Mouse (Mus musculus) heart, postnatal 4 days (tissue): ENCODE measurements around the gene Mrpl17. TPM values are rescaled to one million over a fixed set of nuclear protein-coding genes. Genes with fewer than 3 reads are reported as not detected.

Experiments used
- DNase-seq: peaks from one replicate; pipeline ENCODE4 v3.0.0; 2021
- total RNA-seq, 2 experiments: library from RNA; stranded (reverse); gene quantifications; 2 replicates each; pipeline ENCODE4 v1.2.3; 2021

The Mrpl17 gene
- total RNA-seq, 2 experiments from 2014 or later = 106 to 111 TPM

GRCm38 (mm10) chr7:105786506-105787284, 24.2 kb downstream of the Mrpl17 start:
- no peak for DNase-seq

- no peak for DNase-seq
Observed at GRCm38 (mm10) chr7:105784556-105784955, 26.3 kb downstream of the Mrpl17 start.

GRCm38 (mm10) chr7:105783861-105784260, 27.0 kb downstream of the Mrpl17 start:
- no peak for DNase-seq

DNA sequence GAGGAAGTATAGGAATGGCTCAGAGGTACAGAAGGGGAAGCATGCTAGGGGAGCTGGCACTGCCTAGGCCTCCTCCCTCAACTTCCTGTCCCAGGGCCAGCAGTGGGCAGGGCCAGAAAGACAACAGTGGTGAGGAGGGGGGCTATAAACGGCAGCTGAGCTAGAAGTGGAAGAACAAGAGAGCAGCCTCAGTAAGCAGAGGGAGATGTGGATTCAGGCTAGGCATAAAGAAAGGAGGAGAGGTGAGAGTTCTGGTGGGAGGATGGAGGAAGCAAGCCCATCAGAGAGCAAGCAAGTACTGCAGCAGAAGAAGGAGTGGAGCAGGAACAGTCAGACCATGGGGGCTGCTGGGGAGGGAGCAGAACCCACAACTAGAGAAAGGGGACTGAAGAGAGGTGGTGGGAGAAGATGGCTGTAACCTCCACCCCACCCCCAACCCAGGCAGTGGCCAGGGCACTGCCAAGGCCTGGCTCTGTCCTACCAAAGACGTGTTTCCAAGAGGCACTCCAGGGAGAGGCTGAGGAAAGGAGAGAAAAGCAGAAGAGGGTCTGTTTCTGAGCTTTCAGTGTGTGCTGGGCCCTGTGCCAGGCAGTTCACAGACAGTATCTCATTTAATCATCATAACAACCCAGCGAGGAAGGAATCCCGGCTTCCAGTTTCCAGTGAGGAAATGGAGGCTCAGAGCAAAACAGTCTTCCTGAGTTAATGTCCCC, 32.2 kb downstream of the Mrpl17 start:
- DNase-seq = peak; percentile 65

GRCm38 (mm10) chr7:105777797-105778552, 32.9 kb downstream of the Mrpl17 start:
- DNase-seq = peak; percentile 73

DNA sequence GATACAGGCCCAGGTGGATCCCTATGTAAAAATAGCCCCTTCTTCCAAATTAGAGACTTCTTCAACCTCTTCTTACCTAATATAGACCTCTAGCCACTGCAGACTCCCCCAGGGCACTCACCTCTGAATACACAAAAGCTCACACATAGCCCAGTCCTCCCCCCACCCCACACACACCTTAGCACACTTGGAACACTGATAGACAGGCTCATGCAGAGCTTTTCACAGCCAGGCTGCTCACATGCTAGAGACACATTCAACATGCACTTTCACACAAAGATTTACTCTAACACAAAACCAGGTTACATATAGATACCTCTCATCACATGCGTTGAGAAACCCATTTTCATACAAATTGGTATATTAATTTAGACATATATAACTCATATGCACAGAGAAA, 33.6 kb downstream of the Mrpl17 start:
- no peak for DNase-seq

GRCm38 (mm10) chr7:105776026-105776425, 34.9 kb downstream of the Mrpl17 start:
- DNase-seq = no peak

DNA sequence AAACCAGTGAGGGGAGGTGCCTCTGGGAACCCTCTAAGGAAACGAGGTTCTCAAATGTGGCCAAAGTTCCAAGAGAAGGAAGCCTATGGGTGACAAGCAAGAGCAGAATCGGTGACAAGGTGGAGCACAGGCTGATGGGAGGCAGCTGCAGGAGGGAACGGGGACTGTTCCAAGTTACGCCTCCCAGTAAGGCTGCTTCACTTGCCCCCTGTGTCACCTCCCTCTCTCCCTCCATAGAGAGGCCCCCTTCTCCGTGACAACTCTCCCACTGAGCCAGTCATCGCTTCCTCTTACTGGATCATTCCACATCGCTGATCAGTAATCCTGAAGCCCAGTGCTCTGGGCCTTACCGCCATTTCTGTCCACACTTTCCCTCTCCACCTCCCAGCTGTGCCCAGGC, 36.2 kb downstream of the Mrpl17 start:
- no peak for DNase-seq

DNA sequence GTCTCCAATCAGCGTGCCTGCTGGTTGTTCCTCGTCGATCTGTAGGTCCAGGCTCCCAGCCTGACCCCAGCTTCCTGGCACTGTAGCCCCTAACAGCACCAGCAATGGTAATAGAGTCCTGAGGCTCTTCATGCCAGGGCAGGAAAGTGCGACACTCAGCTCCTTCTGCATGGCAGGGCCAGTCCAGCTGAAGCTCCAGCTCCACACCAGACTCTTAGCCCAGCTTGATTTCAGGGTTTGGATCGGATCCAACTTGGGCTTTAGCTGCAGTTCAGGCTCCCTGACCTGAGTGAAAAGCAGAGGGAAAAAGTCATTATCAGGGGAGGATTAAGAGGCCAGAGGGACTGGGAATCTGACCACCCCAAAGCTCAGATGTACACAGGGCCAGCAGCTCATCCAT, 37.9 kb downstream of the Mrpl17 start:
- DNase-seq = no peak

DNA sequence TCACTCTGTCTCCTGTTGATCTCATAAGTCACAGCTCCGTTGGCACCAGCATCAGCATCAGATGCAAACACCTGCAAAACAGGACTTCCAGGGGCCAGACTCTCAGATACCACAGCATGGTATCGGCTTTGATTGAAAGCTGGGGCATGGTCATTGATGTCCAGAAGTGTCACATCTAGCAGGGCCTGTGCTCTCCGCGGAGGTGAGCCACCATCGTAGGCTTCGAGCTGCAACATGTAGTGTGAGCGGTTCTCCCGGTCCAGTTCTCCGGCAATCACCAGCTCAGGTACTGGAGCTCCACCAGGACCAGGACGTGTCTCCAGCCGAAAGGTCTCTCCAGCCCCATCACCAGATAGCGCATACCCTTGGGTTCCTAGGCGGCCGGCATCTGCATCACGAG, 38.6 kb downstream of the Mrpl17 start:
- DNase-seq = no peak

GRCm38 (mm10) chr7:105769959-105770358, 40.9 kb downstream of the Mrpl17 start:
- DNase-seq = no peak

GRCm38 (mm10) chr7:105767729-105768165, 43.2 kb downstream of the Mrpl17 start:
- DNase-seq = no peak

DNA sequence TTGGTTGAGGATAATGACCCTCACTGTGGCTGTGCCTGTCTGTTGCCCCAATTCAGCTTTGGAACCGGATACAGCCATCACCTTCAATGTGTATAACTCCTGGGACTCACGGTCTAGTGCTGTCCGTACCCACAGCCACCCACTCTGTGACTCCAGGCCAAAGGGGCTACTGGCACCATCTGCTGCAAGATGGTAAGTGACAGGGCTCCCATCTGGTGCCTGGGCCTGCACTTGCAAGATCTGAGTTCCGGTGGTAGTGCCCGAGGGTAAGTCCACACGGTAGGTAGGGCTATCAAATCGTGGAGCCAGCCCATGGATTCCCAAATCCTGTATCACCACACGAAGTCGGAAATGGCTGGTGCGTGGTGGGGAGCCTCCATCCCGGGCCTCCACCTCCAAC, 46.6 kb downstream of the Mrpl17 start:
- no peak for DNase-seq

GRCm38 (mm10) chr7:105762517-105763270, 48.2 kb downstream of the Mrpl17 start:
- DNase-seq = no peak

DNA sequence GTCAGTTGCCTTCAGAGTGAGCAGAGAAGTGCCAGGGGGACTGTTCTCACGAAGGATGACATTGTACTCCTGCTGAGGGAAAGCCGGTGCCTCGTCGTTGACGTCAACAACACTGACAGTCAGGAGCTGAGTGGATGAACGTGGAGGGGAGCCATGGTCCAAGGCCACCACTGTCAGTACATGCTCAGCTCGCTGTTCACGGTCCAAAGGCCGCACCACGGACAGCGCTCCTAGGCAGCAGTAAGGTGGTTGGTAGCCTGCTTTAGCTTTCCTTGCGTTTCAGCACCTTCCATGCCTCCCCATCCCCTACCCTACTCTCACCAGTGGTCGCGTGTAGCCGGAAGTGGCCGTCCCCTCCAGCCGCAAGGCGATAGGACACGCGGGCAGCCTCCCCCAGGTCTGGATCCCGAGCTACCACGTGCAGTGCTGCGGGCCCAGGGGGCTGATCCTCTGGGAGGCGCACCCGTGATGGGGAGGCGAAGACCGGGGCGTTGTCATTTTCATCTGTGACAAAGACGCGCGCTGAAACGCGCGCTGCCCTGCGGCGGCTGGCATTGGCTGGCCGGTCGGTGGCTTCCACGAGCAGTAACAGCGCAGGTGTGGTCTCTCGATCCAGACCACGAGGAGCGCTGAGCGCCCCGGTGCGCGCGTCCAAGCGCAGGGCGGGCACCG, 49.0 kb downstream of the Mrpl17 start:
- no peak for DNase-seq

GRCm38 (mm10) chr7:105753281-105753680, 57.6 kb downstream of the Mrpl17 start:
- no peak for DNase-seq

Other genes with a start within 250 kb of the Mrpl17 start
- 10 to 100 TPM; 57.5 to 59.1 TPM for gene Apbb1, start 229.4 kb downstream of the Mrpl17 start, total RNA-seq
- under 1 TPM; 0.23 to 0.60 TPM for gene Hpx, start 211.0 kb downstream of the Mrpl17 start, total RNA-seq
- gene Trim3, start 177.5 kb downstream of the Mrpl17 start, total RNA-seq = 10 to 100 TPM; 33.5 to 34.7 TPM
- gene Timm10b, start 171.0 kb downstream of the Mrpl17 start, total RNA-seq = 100 to 1,000 TPM in 1 of 2 experiments, 10 to 100 TPM in 1; 97.6 to 101 TPM
- gene Arfip2, start 170.7 kb downstream of the Mrpl17 start, total RNA-seq = 10 to 100 TPM; 32.6 to 32.9 TPM
- gene Gm45799, start 170.5 kb downstream of the Mrpl17 start, total RNA-seq = 1 to 10 TPM; 1.6 to 1.9 TPM
- 1 to 10 TPM in 1 of 2 experiments, under 1 TPM in 1; 0.79 to 1.5 TPM for gene Dnhd1, start 160.3 kb downstream of the Mrpl17 start, total RNA-seq
- 100 to 1,000 TPM; 214 to 215 TPM for gene Ilk, start 74.5 kb downstream of the Mrpl17 start, total RNA-seq
- gene Rrp8, start 73.7 kb downstream of the Mrpl17 start, total RNA-seq = 10 to 100 TPM; 15.1 to 17.8 TPM
- gene Taf10, start 66.7 kb downstream of the Mrpl17 start, total RNA-seq = 100 to 1,000 TPM; 122 to 125 TPM
- gene Tpp1, start 58.9 kb downstream of the Mrpl17 start, total RNA-seq = 10 to 100 TPM; 40.5 to 42.2 TPM
- gene Dchs1, start 23.4 kb downstream of the Mrpl17 start, total RNA-seq = 10 to 100 TPM; 36.3 to 40.0 TPM
- gene Gm4070, start 142.9 kb upstream of the Mrpl17 start, total RNA-seq = 1 to 10 TPM; 3.9 to 5.4 TPM